Mouse (Mus musculus): ENCODE results near the gene Tpcn2.

DNA sequence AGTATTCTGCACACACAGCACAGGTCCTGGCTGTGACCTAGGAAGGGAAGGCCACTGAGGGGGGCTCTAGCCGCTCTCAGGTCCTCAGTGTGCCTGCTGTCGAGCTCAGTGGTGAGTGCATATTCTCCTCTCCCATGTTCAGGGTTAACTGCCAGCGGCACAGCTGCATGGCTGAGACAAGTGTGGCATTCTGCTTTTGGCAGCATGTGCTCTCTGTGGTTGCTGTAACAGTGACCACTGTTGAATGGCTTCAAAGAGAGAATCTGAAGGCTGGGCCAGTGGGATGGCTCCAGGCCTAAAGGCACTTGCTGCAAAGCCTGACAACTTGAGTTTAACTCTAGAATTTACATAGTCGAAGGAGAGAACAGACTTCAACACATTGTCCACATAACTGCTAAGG lies 33.7 kb upstream of the Tpcn2 start:
- no peak for TF ChIP-seq CTCF (IDR thresholded peaks at IDR 0.05; ENCODE audit: control insufficient read depth, insufficient read depth, low read length)
- no peak for TF ChIP-seq POLR2A (IDR thresholded peaks at IDR 0.05; ENCODE audit: borderline replicate concordance, control insufficient read depth, low read depth, low read length)

Data from bone marrow, adult 2 months (tissue).